Mouse (Mus musculus): ENCODE results near the gene Cxxc4. TPM values are rescaled to one million over a fixed set of nuclear protein-coding genes. Genes with fewer than 3 reads are reported as not detected.
"Not testable (repeated sequence)": the region's sequence is repeated elsewhere in the genome, so short reads cannot be mapped to it uniquely, and the experiment has no call there.

The Cxxc4 gene
- polyA plus RNA-seq, 1 experiment = 0.02 TPM

- Histone ChIP-seq H3ac (ENCODE audit: control insufficient read depth, insufficient read length, low read depth) (no peak overlapping the region), H3K79me2 (ENCODE audit: control insufficient read depth, insufficient read depth) (no peaks in the 10 kb centered on the region), H3K27me3 (ENCODE audit: control insufficient read depth, insufficient read depth, insufficient read length) (no peaks in the 10 kb centered on the region), H3K36me3 (ENCODE audit: control insufficient read depth, insufficient read depth) (no peaks in the 10 kb centered on the region), H3K4me3 (ENCODE audit: insufficient read depth, poor library complexity, severe bottlenecking) (no peak overlapping the region), H3K79me3 (ENCODE audit: low read depth) (no peaks in the 10 kb centered on the region)
- TF ChIP-seq MYOG (IDR thresholded peaks at IDR 0.05; ENCODE audit: control insufficient read depth, extremely low read depth, insufficient read length) = no peak
- no peak for TF ChIP-seq USF1 (IDR thresholded peaks at IDR 0.05; ENCODE audit: low read depth)
- TF ChIP-seq FOSL1 (IDR thresholded peaks at IDR 0.05; ENCODE audit: insufficient read depth, low read length, poor library complexity, severe bottlenecking) = no peak
- TF ChIP-seq MYOD1 (IDR thresholded peaks at IDR 0.05; ENCODE audit: control insufficient read depth, insufficient read length, low read depth) = no peak
- no peak for TF ChIP-seq CTCF (IDR thresholded peaks at IDR 0.05; ENCODE audit: control insufficient read depth, insufficient read depth, insufficient read length)
- no peak for TF ChIP-seq CEBPB (IDR thresholded peaks at IDR 0.05; ENCODE audit: low read depth)
- no peak for TF ChIP-seq MAX (IDR thresholded peaks at IDR 0.05)
Observed at GRCm38 (mm10) chr3:134210950-134211349, 25.3 kb upstream of the Cxxc4 start.

- H3K79me3 ChIP-seq (ENCODE audit: low read depth); H3K79me2 ChIP-seq (ENCODE audit: control insufficient read depth, insufficient read depth); H3ac ChIP-seq (ENCODE audit: control insufficient read depth, insufficient read length, low read depth): not testable (repeated sequence)
Observed at GRCm38 (mm10) chr3:134219881-134220280, 16.4 kb upstream of the Cxxc4 start.

GRCm38 (mm10) chr3:134221002-134221401 lies 15.3 kb upstream of the Cxxc4 start:
- no peaks in the 10 kb centered on the region for H3K27me3 ChIP-seq (ENCODE audit: control insufficient read depth, insufficient read depth, insufficient read length)

More at GRCm38 (mm10) chr3:134219881-134220280, 16.4 kb upstream of the Cxxc4 start:
- H3K4me3 ChIP-seq (ENCODE audit: insufficient read depth, poor library complexity, severe bottlenecking); H3K36me3 ChIP-seq (ENCODE audit: control insufficient read depth, insufficient read depth); H3K27me3 ChIP-seq (ENCODE audit: control insufficient read depth, insufficient read depth, insufficient read length): not testable (repeated sequence)

GRCm38 (mm10) chr3:134222593-134222992 lies 13.7 kb upstream of the Cxxc4 start:
- TF ChIP-seq USF1 (IDR thresholded peaks at IDR 0.05; ENCODE audit: low read depth) = no peak
- TF ChIP-seq MAX (IDR thresholded peaks at IDR 0.05) = no peak
- TF ChIP-seq MYOD1 (IDR thresholded peaks at IDR 0.05; ENCODE audit: control insufficient read depth, insufficient read length, low read depth) = no peak
- no peak for TF ChIP-seq CEBPB (IDR thresholded peaks at IDR 0.05; ENCODE audit: low read depth)
- TF ChIP-seq MYOG (IDR thresholded peaks at IDR 0.05; ENCODE audit: control insufficient read depth, extremely low read depth, insufficient read length) = no peak
- no peak for TF ChIP-seq FOSL1 (IDR thresholded peaks at IDR 0.05; ENCODE audit: insufficient read depth, low read length, poor library complexity, severe bottlenecking)
- no peak for TF ChIP-seq CTCF (IDR thresholded peaks at IDR 0.05; ENCODE audit: control insufficient read depth, insufficient read depth, insufficient read length)
- Histone ChIP-seq H3K79me3 (ENCODE audit: low read depth) (no peaks in the 10 kb centered on the region), H3K79me2 (ENCODE audit: control insufficient read depth, insufficient read depth) (no peaks in the 10 kb centered on the region), H3K36me3 (ENCODE audit: control insufficient read depth, insufficient read depth) (no peaks in the 10 kb centered on the region), H3K27me3 (ENCODE audit: control insufficient read depth, insufficient read depth, insufficient read length) (no peaks in the 10 kb centered on the region), H3ac (ENCODE audit: control insufficient read depth, insufficient read length, low read depth) (no peak overlapping the region), H3K4me3 (ENCODE audit: insufficient read depth, poor library complexity, severe bottlenecking) (no peak overlapping the region)

More at GRCm38 (mm10) chr3:134221002-134221401, 15.3 kb upstream of the Cxxc4 start:
- H3K79me3 ChIP-seq (ENCODE audit: low read depth) = no peaks in the 10 kb centered on the region
- H3K36me3 ChIP-seq (ENCODE audit: control insufficient read depth, insufficient read depth) = no peaks in the 10 kb centered on the region
- H3K4me3 ChIP-seq (ENCODE audit: insufficient read depth, poor library complexity, severe bottlenecking) = no peak overlapping the region
- TF ChIP-seq CTCF (IDR thresholded peaks at IDR 0.05; ENCODE audit: control insufficient read depth, insufficient read depth, insufficient read length) (no peak), USF1 (IDR thresholded peaks at IDR 0.05; ENCODE audit: low read depth) (no peak), CEBPB (IDR thresholded peaks at IDR 0.05; ENCODE audit: low read depth) (no peak), MAX (IDR thresholded peaks at IDR 0.05) (no peak)
- no peak overlapping the region for H3ac ChIP-seq (ENCODE audit: control insufficient read depth, insufficient read length, low read depth)
- no peaks in the 10 kb centered on the region for H3K79me2 ChIP-seq (ENCODE audit: control insufficient read depth, insufficient read depth)

GRCm38 (mm10) chr3:134223956-134224355 lies 12.3 kb upstream of the Cxxc4 start:
- TF ChIP-seq CEBPB (IDR thresholded peaks at IDR 0.05; ENCODE audit: low read depth) = no peak
- TF ChIP-seq MAX (IDR thresholded peaks at IDR 0.05) = no peak
- TF ChIP-seq USF1 (IDR thresholded peaks at IDR 0.05; ENCODE audit: low read depth) = no peak
- TF ChIP-seq MYOD1 (IDR thresholded peaks at IDR 0.05; ENCODE audit: control insufficient read depth, insufficient read length, low read depth) = no peak
- no peak for TF ChIP-seq FOSL1 (IDR thresholded peaks at IDR 0.05; ENCODE audit: insufficient read depth, low read length, poor library complexity, severe bottlenecking)
- TF ChIP-seq MYOG (IDR thresholded peaks at IDR 0.05; ENCODE audit: control insufficient read depth, extremely low read depth, insufficient read length) = no peak
- no peak for TF ChIP-seq CTCF (IDR thresholded peaks at IDR 0.05; ENCODE audit: control insufficient read depth, insufficient read depth, insufficient read length)
- Histone ChIP-seq H3K79me2 (ENCODE audit: control insufficient read depth, insufficient read depth) (no peaks in the 10 kb centered on the region), H3K79me3 (ENCODE audit: low read depth) (no peaks in the 10 kb centered on the region), H3K27me3 (ENCODE audit: control insufficient read depth, insufficient read depth, insufficient read length) (no peaks in the 10 kb centered on the region), H3K4me3 (ENCODE audit: insufficient read depth, poor library complexity, severe bottlenecking) (no peak overlapping the region), H3ac (ENCODE audit: control insufficient read depth, insufficient read length, low read depth) (no peak overlapping the region), H3K36me3 (ENCODE audit: control insufficient read depth, insufficient read depth) (no peaks in the 10 kb centered on the region)

- Histone ChIP-seq H3K27me3 (ENCODE audit: control insufficient read depth, insufficient read depth, insufficient read length) (no peaks in the 10 kb centered on the region), H3K79me2 (ENCODE audit: control insufficient read depth, insufficient read depth) (no peaks in the 10 kb centered on the region), H3K79me3 (ENCODE audit: low read depth) (no peaks in the 10 kb centered on the region), H3K36me3 (ENCODE audit: control insufficient read depth, insufficient read depth) (no peaks in the 10 kb centered on the region), H3ac (ENCODE audit: control insufficient read depth, insufficient read length, low read depth) (no peak overlapping the region), H3K4me3 (ENCODE audit: insufficient read depth, poor library complexity, severe bottlenecking) (no peak overlapping the region)
- TF ChIP-seq CEBPB (IDR thresholded peaks at IDR 0.05; ENCODE audit: low read depth) (no peak), MYOG (IDR thresholded peaks at IDR 0.05; ENCODE audit: control insufficient read depth, extremely low read depth, insufficient read length) (no peak), CTCF (IDR thresholded peaks at IDR 0.05; ENCODE audit: control insufficient read depth, insufficient read depth, insufficient read length) (no peak)
Observed at GRCm38 (mm10) chr3:134225928-134226327, 10.4 kb upstream of the Cxxc4 start.
